Mouse (Mus musculus) hindbrain, embryonic 12.5 days (tissue): ENCODE measurements around the gene Arhgap22. TPM values are rescaled to one million over a fixed set of nuclear protein-coding genes. Genes with fewer than 3 reads are reported as not detected.

Experiments used
- ATAC-seq: fragments of 200-750 bp; cut with Nextera tagmentation; 2 replicates; pipeline ENCODE4 v1.8.0; 2017; ENCODE audit warnings: moderate TSS enrichment; ENCODE audit not compliant: low FRiP score
- H3K27ac ChIP-seq: fragments of 300-500 bp; sonication (generic); 2 replicates; pipeline ENCODE4 v1.5.1; 2016; ENCODE audit warnings: mild to moderate bottlenecking
- H3K27me3 ChIP-seq: fragments of 300-500 bp; sonication (generic); 2 replicates; pipeline ENCODE4 v1.6.1; 2016; ENCODE audit warnings: mild to moderate bottlenecking
- H3K36me3 ChIP-seq: fragments of 300-500 bp; sonication (generic); 2 replicates; pipeline ENCODE4 v1.6.1; 2016; ENCODE audit warnings: mild to moderate bottlenecking
- H3K4me1 ChIP-seq: fragments of 300-500 bp; sonication (generic); 2 replicates; pipeline ENCODE4 v1.6.1; 2016
- H3K4me2 ChIP-seq: fragments of 300-500 bp; sonication (generic); replicated peaks from 2 replicates; pipeline ENCODE4 v1.6.1; 2016; ENCODE audit warnings: mild to moderate bottlenecking
- H3K4me3 ChIP-seq: fragments of 300-500 bp; sonication (generic); 2 replicates; pipeline ENCODE4 v1.5.1; 2016; ENCODE audit warnings: mild to moderate bottlenecking
- H3K9ac ChIP-seq: fragments of 300-500 bp; sonication (generic); 2 replicates; pipeline ENCODE4 v1.6.1; 2016; ENCODE audit warnings: mild to moderate bottlenecking, moderate library complexity
- H3K9me3 ChIP-seq: fragments of 300-500 bp; sonication (generic); replicated peaks from 2 replicates; pipeline ENCODE4 v1.6.1; 2016; ENCODE audit warnings: mild to moderate bottlenecking
- WGBS: fragments of 180-500 bp; shearing (Covaris S2); methylation state at CpG from one replicate; pipeline ENCODE4 v1.1.7; 2016; 5-methylcytosine and 5-hydroxymethylcytosine counted together
- polyA plus RNA-seq: library from polyadenylated mRNA; unstranded; fragments of >200 nt; fragmentation: Nextera tagmentation; extraction: Ambion mirVana; gene quantifications from 2 replicates; pipeline ENCODE4 v1.2.1, GENCODE M21; 2016

Arhgap22 gene
- 2.0 and 2.1 TPM in 2 replicates for polyA plus RNA-seq

DNA sequence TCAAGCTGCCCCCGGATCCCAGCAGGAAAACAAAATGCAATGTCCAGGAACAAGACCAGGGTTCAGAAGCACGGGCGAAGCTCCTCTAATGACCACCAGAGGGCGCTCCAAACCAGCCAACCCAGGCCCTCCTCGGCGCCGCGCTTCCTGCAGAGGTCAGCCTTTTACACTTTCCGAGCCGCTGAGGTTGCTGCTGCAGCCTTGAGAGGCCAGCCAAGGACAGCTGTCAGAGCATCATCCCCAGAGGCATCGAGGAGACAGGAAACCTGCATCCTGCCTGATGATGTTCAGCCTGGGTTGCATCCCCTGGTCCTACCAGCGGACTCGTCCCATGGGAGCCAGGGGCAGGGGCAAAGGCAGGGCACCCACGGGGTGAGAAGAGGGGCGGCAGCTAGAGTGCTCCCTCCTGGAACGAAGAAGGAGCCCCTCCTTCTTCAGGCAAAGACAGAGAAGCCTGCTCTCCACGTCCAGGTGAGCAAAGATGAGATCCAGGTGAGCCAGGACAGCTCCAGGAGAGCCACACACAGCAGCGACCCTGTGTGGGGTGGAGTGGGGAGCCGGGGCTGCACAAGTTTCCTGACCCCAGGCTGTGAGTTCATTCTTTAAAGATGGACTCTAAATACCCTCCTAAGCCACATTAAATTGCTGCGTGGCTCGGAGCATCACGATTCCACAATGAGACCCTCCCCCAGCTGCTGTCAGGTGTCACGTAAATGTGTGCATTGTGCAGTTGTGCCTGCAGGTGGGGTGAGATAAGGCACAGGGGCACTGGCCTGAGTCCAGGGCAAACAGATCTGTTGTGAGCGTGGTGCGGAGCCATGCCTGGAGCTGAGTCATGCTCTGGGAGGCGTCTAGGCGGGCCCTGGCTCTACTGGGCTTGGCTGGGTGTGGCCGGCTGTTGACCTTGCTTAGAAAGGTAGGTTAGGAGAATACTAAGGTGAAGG lies at the start of gene Arhgap22:
TSS of gene Arhgap22 (plus strand) at position 204 of the 944 bp plus-strand sequence.
- peak within 1 kb of the TSS; percentile 54 for H3K9ac ChIP-seq
- no peaks in the 10 kb centered on the region for H3K9me3 ChIP-seq
- peak within 1 kb of the TSS; percentile 48 for H3K4me2 ChIP-seq
- ATAC-seq = peak; percentile 81
- H3K27ac ChIP-seq = no peak within 1 kb of the TSS
- peak within 1 kb of the TSS; percentile 16; the same call in 1 of the 2 replicates for H3K4me3 ChIP-seq
- peaks cover 9% of the 10 kb centered on the region for H3K27me3 ChIP-seq
- peaks cover 5% of the 10 kb centered on the region; the same call in 1 of the 2 replicates for H3K4me1 ChIP-seq
- H3K36me3 ChIP-seq = no peaks in the 10 kb centered on the region
- 16% methylated on average over 28 of the region's 28 CpGs for WGBS

GRCm38 (mm10) chr14:33168750-33169149 lies 45.1 kb upstream of the Arhgap22 start:
- no peak for ATAC-seq
- no peaks in the 10 kb centered on the region for H3K9me3 ChIP-seq
- no peak overlapping the region for H3K27ac ChIP-seq
- H3K4me1 ChIP-seq = no peaks in the 10 kb centered on the region
- 84% methylated on average over 4 of the region's 4 CpGs for WGBS
- no peaks in the 10 kb centered on the region for H3K27me3 ChIP-seq
- H3K4me2 ChIP-seq = no peak overlapping the region
- H3K36me3 ChIP-seq = no peaks in the 10 kb centered on the region
- no peak overlapping the region for H3K9ac ChIP-seq
- H3K4me3 ChIP-seq = no peak overlapping the region

GRCm38 (mm10) chr14:33171942-33172341 lies 41.9 kb upstream of the Arhgap22 start:
- ATAC-seq = no peak
- Histone ChIP-seq H3K27me3 (no peaks in the 10 kb centered on the region), H3K27ac (no peak overlapping the region), H3K4me2 (no peak overlapping the region), H3K4me3 (no peak overlapping the region), H3K36me3 (no peaks in the 10 kb centered on the region), H3K9me3 (no peaks in the 10 kb centered on the region), H3K4me1 (no peaks in the 10 kb centered on the region), H3K9ac (no peak overlapping the region)
- WGBS = 88% methylated on average over 1 of the region's 1 CpGs

GRCm38 (mm10) chr14:33175059-33175821 lies 38.6 kb upstream of the Arhgap22 start:
- no peak overlapping the region for H3K4me3 ChIP-seq
- no peaks in the 10 kb centered on the region for H3K9me3 ChIP-seq
- ATAC-seq = no peak
- H3K9ac ChIP-seq = no peak overlapping the region
- H3K4me2 ChIP-seq = no peak overlapping the region
- no peak overlapping the region for H3K27ac ChIP-seq
- no peaks in the 10 kb centered on the region for H3K36me3 ChIP-seq
- WGBS = 77% methylated on average over 4 of the region's 4 CpGs
- no peaks in the 10 kb centered on the region for H3K27me3 ChIP-seq
- H3K4me1 ChIP-seq = no peaks in the 10 kb centered on the region

DNA sequence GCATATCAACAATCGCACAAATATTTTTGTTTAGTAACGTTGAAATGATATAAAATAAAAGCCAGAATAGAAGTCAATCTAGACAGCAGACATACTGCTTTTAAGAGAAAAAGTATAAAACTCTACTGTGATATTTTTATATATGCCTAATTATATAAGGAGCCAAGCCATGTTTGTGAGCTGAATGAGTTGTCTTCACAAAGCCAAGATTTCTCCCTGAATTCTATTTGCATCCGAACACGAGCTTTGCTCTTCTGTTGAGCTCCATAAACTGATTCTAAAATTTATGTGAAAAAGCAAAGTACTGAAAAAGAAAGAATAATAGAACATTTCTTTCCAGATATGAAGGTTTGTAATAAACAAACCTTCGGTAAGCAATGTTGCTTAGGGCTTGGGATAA lies 33.7 kb upstream of the Arhgap22 start:
- 90% methylated on average over 5 of the region's 5 CpGs for WGBS

GRCm38 (mm10) chr14:33185068-33185800 lies 28.6 kb upstream of the Arhgap22 start, which contains the start of gene Wdfy4:
TSS of gene Wdfy4 (minus strand) at chr14:33185508.
- H3K27me3 ChIP-seq = no peaks in the 10 kb centered on the region
- no peak within 1 kb of the TSS for H3K4me2 ChIP-seq
- WGBS = 89% methylated on average over 11 of the region's 11 CpGs
- H3K4me1 ChIP-seq = no peaks in the 10 kb centered on the region
- ATAC-seq = no peak
- no peak within 1 kb of the TSS for H3K9ac ChIP-seq
- H3K27ac ChIP-seq = no peak within 1 kb of the TSS
- no peaks in the 10 kb centered on the region for H3K36me3 ChIP-seq
- no peaks in the 10 kb centered on the region; the same call in 1 of the 2 replicates for H3K9me3 ChIP-seq
- H3K4me3 ChIP-seq = no peak within 1 kb of the TSS

More for the DNA sequence above, 33.7 kb upstream of the Arhgap22 start:
- no peak for ATAC-seq
- Histone ChIP-seq H3K4me2 (no peak overlapping the region), H3K4me1 (no peaks in the 10 kb centered on the region), H3K9me3 (no peaks in the 10 kb centered on the region; the same call in 1 of the 2 replicates), H3K27me3 (no peaks in the 10 kb centered on the region), H3K36me3 (no peaks in the 10 kb centered on the region), H3K9ac (no peak overlapping the region), H3K4me3 (no peak overlapping the region), H3K27ac (no peak overlapping the region)

DNA sequence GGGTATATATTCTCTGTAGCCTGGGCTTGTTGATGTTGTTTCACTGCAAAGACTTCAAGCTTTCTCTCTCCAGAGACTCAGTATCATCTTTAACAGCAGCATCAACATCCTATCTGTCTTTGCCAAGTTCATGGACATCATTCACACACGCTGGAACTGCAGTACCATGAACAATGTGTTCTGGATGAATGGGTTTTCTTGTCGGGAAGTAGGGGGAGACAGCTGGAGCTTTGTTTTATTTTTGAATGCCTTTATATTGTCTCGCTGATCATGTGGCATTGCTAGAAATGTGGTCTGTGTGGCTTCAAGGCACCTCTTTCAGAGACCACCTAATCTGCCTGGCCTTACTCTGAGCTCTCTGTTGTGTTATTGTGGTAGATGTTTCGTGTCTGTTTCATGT lies 26.6 kb upstream of the Arhgap22 start:
- H3K36me3 ChIP-seq = no peaks in the 10 kb centered on the region

GRCm38 (mm10) chr14:33189230-33189629 lies 24.6 kb upstream of the Arhgap22 start:
- Histone ChIP-seq H3K4me3 (no peak overlapping the region), H3K9me3 (no peaks in the 10 kb centered on the region), H3K36me3 (no peaks in the 10 kb centered on the region), H3K4me1 (no peaks in the 10 kb centered on the region), H3K27ac (no peak overlapping the region), H3K4me2 (no peak overlapping the region), H3K9ac (no peak overlapping the region), H3K27me3 (no peaks in the 10 kb centered on the region)
- WGBS = 66% methylated on average over 10 of the region's 10 CpGs
- no peak for ATAC-seq

More for the DNA sequence above, 26.6 kb upstream of the Arhgap22 start:
- H3K27me3 ChIP-seq = no peaks in the 10 kb centered on the region
- no peaks in the 10 kb centered on the region for H3K4me1 ChIP-seq
- H3K4me3 ChIP-seq = no peak overlapping the region
- H3K9ac ChIP-seq = no peak overlapping the region
- H3K9me3 ChIP-seq = no peaks in the 10 kb centered on the region
- whole genome bisulfite sequencing = 40% methylated on average over 4 of the region's 4 CpGs
- no peak overlapping the region for H3K27ac ChIP-seq
- ATAC-seq = no peak
- no peak overlapping the region for H3K4me2 ChIP-seq

DNA sequence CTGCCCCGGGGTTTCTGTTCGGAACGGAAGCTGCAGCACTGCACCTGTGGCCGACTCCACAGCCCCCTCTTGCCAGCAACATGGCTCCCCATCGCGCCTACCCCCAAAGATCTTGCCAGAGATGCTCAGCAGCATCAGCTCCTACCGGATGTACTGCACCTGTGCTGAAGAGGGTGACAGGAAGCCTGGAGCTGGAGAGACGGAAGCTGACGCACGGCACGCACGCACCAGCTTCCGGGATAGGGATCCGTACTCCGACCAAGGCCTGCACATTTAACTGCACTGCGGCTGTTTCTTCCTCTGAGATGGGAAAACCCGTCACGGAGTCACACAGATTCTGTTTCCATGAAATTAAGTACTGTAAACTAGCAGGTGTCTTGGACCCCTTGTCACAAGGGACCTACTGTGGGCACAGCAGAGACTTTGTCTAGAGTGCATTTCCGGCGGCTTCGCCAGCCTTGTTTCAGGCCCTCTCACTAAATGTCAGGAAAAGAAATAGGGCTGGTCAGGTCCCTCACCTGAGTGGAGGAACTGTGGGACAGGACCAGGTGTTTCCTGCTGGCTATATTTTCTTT lies 23.9 kb upstream of the Arhgap22 start:
- 93% methylated on average over 21 of the region's 21 CpGs for WGBS
- ATAC-seq = no peak
- no peaks in the 10 kb centered on the region for H3K9me3 ChIP-seq

DNA sequence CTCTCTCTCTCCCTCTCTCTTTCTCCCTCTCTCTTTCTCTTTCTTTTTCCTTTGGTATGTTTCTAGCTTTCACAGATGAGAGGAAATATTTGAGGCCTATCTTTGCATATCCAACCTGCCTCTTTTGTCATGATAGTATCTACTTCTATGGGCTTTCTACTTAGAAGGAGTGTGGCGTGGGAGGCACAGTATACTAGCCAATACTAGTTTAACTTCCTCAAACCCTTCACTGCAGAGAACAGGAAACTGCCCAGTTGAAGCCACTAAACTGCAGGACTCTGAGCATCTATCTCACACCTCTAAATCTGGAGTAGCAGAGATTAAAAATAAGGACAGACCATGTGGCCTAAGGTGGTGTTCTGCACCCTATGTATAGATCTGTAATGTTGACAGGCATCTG lies 23.2 kb upstream of the Arhgap22 start:
- Histone ChIP-seq H3K27me3 (no peaks in the 10 kb centered on the region), H3K9me3 (no peaks in the 10 kb centered on the region), H3K36me3 (no peaks in the 10 kb centered on the region), H3K4me2 (no peak overlapping the region), H3K27ac (no peak overlapping the region), H3K4me3 (no peak overlapping the region), H3K9ac (no peak overlapping the region), H3K4me1 (no peaks in the 10 kb centered on the region)
- 73% methylated on average over 1 of the region's 1 CpGs for WGBS
- no peak for ATAC-seq

More for the DNA sequence above, 23.9 kb upstream of the Arhgap22 start:
- Histone ChIP-seq H3K27me3 (no peaks in the 10 kb centered on the region), H3K27ac (no peak overlapping the region), H3K9ac (no peak overlapping the region), H3K36me3 (no peaks in the 10 kb centered on the region), H3K4me3 (no peak overlapping the region), H3K4me2 (no peak overlapping the region), H3K4me1 (no peaks in the 10 kb centered on the region)

DNA sequence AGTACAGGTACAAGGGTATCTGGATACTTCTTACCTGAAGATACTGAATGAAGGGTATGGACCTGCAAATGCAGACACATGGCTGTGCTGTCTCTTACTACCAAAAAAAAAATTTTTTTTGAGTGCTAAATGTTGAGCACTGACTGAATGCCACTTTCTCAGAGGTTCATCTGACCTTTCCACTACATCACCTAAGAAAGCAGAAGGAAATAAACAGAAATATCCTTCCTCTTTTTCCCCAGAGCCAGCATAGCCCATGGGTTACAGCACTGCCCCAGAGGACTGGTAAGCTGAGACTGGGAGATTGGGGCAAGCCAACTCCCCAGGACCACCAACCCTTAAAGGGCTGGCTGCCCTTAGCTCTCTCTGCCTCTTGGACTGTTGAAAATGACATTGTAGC lies 20.1 kb upstream of the Arhgap22 start:
- no peak for ATAC-seq

More for the DNA sequence above, 20.1 kb upstream of the Arhgap22 start:
- Histone ChIP-seq H3K36me3 (no peaks in the 10 kb centered on the region), H3K27me3 (no peaks in the 10 kb centered on the region), H3K4me3 (no peak overlapping the region), H3K4me1 (no peaks in the 10 kb centered on the region), H3K4me2 (no peak overlapping the region), H3K27ac (no peak overlapping the region), H3K9ac (no peak overlapping the region), H3K9me3 (no peaks in the 10 kb centered on the region)
